9 mouse cellular contexts compared by ENCODE assay signal in genomic region chr5:24960791-24961190, GRCm38 (mm10).
DNase-seq lines count a peak whose midpoint lies in the region; ATAC-seq and TF ChIP-seq lines count a peak whose summit lies in the region.
"Had no signal": no experiment of that assay in that cellular context is flagged by ENCODE, and none has a peak within 500 bp of the region (broad histone marks: within the 10 kb centered on the region; RNA-seq: fewer than 3 reads in every experiment).

No protein-coding gene starts in this region.

- no peak overlapping the region for H3K9ac ChIP-seq in forebrain, postnatal 0 days
- no peak overlapping the region for H3K9ac ChIP-seq in forebrain, embryonic 16.5 days (replicated peaks; ENCODE audit: low read depth, low read length)

- H3K36me3 ChIP-seq in forebrain, postnatal 0 days (ENCODE audit: insufficient read depth), result no peaks in the 10 kb centered on the region
- no peaks in the 10 kb centered on the region for H3K36me3 ChIP-seq in forebrain, embryonic 16.5 days (ENCODE audit: control insufficient read depth, insufficient read depth)
- H3K36me3 ChIP-seq in limb, embryonic 10.5 days, result no peaks in the 10 kb centered on the region

- no peaks in the 10 kb centered on the region for H3K27me3 ChIP-seq in forebrain, postnatal 0 days (ENCODE audit: insufficient read depth, low read length)
- no peaks in the 10 kb centered on the region for H3K27me3 ChIP-seq in forebrain, embryonic 16.5 days (replicated peaks; ENCODE audit: control insufficient read depth, insufficient read depth, low read length)
- no peaks in the 10 kb centered on the region for H3K27me3 ChIP-seq in limb, embryonic 10.5 days (ENCODE audit: low read depth, poor library complexity, severe bottlenecking)

- peak; percentile 40; the same call in 1 of the 2 replicates for ATAC-seq in forebrain, postnatal 0 days
- no peak for ATAC-seq in forebrain, embryonic 16.5 days

- H3K27ac ChIP-seq in forebrain, postnatal 0 days (ENCODE audit: low read depth, low read length), result no peak overlapping the region
- H3K27ac ChIP-seq in forebrain, embryonic 16.5 days (ENCODE audit: low read length), result no peak overlapping the region
- no peak overlapping the region for H3K27ac ChIP-seq in limb, embryonic 10.5 days

- no peaks in the 10 kb centered on the region for H3K9me3 ChIP-seq in forebrain, postnatal 0 days (ENCODE audit: low read length)
- H3K9me3 ChIP-seq in forebrain, embryonic 16.5 days (ENCODE audit: control insufficient read depth, low read length), result no peaks in the 10 kb centered on the region
- H3K9me3 ChIP-seq in limb, embryonic 10.5 days (replicated peaks), result no peaks in the 10 kb centered on the region

- TF ChIP-seq CTCF in forebrain, postnatal 0 days (IDR thresholded peaks at IDR 0.05; ENCODE audit: low read depth), result no peak

- 69% methylated on average over 5 of the region's 5 CpGs for WGBS in forebrain, postnatal 0 days
- WGBS in forebrain, embryonic 16.5 days, result 89% methylated on average over 5 of the region's 5 CpGs
- 91% methylated on average over 5 of the region's 5 CpGs for WGBS in limb, embryonic 10.5 days

- H3K4me2 ChIP-seq in forebrain, postnatal 0 days (ENCODE audit: low read depth), result no peak overlapping the region
- H3K4me2 ChIP-seq in forebrain, embryonic 16.5 days (ENCODE audit: low read length), result no peak overlapping the region
- H3K4me2 ChIP-seq: midbrain, embryonic 11.5 days had no signal

- DNase-seq in forebrain, postnatal 0 days, result no peak
- DNase-seq in right cerebral cortex, postnatal 10 days (ENCODE audit: low spot score in 2 of 2), result peak; percentile 79 to 81
- no peak for DNase-seq in right cerebral cortex, adult 18-20 months
- peak; percentile 54 for DNase-seq in heart, postnatal 4 days
- DNase-seq in skeletal muscle tissue, adult 2 months (ENCODE audit: low read depth, low spot score), result peak; percentile 94
- no peak for DNase-seq in limb, embryonic 10.5 days (ENCODE audit: low spot score)
- DNase-seq in spleen, postnatal 36 days (ENCODE audit: low spot score in 2 of 2), result no peak

- H3K4me1 ChIP-seq in forebrain, postnatal 0 days (ENCODE audit: insufficient read depth), result no peaks in the 10 kb centered on the region
- 0 out of 2 replicates have a peak, but pooled peaks cover 2% of the 10 kb centered on the region for H3K4me1 ChIP-seq in forebrain, embryonic 16.5 days (replicated peaks; ENCODE audit: control insufficient read depth, insufficient read depth, low read length)
- no peaks in the 10 kb centered on the region for H3K4me1 ChIP-seq in limb, embryonic 10.5 days

- no peak overlapping the region for H3K4me3 ChIP-seq in forebrain, postnatal 0 days (ENCODE audit: low read depth, low read length)
- H3K4me3 ChIP-seq in forebrain, embryonic 16.5 days (replicated peaks; ENCODE audit: low read length), result no peak overlapping the region
- no peak overlapping the region for H3K4me3 ChIP-seq in limb, embryonic 10.5 days

Comparison
In these comparisons a context has a peak if more than half of its experiments do, and no peak if none do; other contexts are left out.
1. DNase-seq: peak in right cerebral cortex, postnatal 10 days (2 of 2), heart, postnatal 4 days (single experiment) and skeletal muscle tissue, adult 2 months (single experiment); none in forebrain, postnatal 0 days (single experiment), right cerebral cortex, adult 18-20 months (single experiment), limb, embryonic 10.5 days (single experiment) and spleen, postnatal 36 days (0 of 2).